Mouse (Mus musculus) embryonic facial prominence, embryonic 15.5 days (tissue): ENCODE results near the gene Cygb. TPM values are rescaled to one million over a fixed set of nuclear protein-coding genes. Genes with fewer than 3 reads are reported as not detected.
A peak's percentile ranks its signal among the peaks of the same experiment; 100 is the strongest.
"Not testable (repeated sequence)": the region's sequence is repeated elsewhere in the genome, so short reads cannot be mapped to it uniquely, and the experiment has no call there.

Source experiments
- ATAC-seq: fragments of 200-750 bp; cut with Nextera tagmentation; 2 replicates; pipeline ENCODE4 v1.8.0; 2017; ENCODE audit warnings: low read depth, moderate TSS enrichment; ENCODE audit not compliant: insufficient number of reproducible peaks, low FRiP score, low TSS enrichment
- H3K27ac ChIP-seq: fragments of 300-500 bp; sonication (generic); replicated peaks from 2 replicates; pipeline ENCODE4 v1.5.1; 2015; ENCODE audit warnings: mild to moderate bottlenecking, inconsistent platforms
- H3K27me3 ChIP-seq: fragments of 300-500 bp; sonication (generic); 2 replicates; pipeline ENCODE4 v1.6.1; 2015; ENCODE audit warnings: inconsistent platforms
- H3K36me3 ChIP-seq: fragments of 300-500 bp; sonication (generic); 2 replicates; pipeline ENCODE4 v1.6.1; 2015; ENCODE audit warnings: mild to moderate bottlenecking, inconsistent platforms
- H3K4me1 ChIP-seq: fragments of 300-500 bp; sonication (generic); 2 replicates; pipeline ENCODE4 v1.6.1; 2015; ENCODE audit warnings: inconsistent platforms
- H3K4me2 ChIP-seq: fragments of 300-500 bp; sonication (generic); replicated peaks from 2 replicates; pipeline ENCODE4 v1.6.1; 2015; ENCODE audit warnings: mild to moderate bottlenecking, inconsistent platforms
- H3K4me3 ChIP-seq: fragments of 300-500 bp; sonication (generic); replicated peaks from 2 replicates; pipeline ENCODE4 v1.5.1; 2015; ENCODE audit warnings: mild to moderate bottlenecking, inconsistent platforms
- H3K9ac ChIP-seq: fragments of 300-500 bp; sonication (generic); 2 replicates; pipeline ENCODE4 v1.6.1; 2015; ENCODE audit warnings: inconsistent platforms
- H3K9me3 ChIP-seq: fragments of 300-500 bp; sonication (generic); replicated peaks from 2 replicates; pipeline ENCODE4 v1.6.1; 2016; ENCODE audit warnings: inconsistent platforms
- WGBS: fragments of 180-500 bp; shearing (Covaris S2); methylation state at CpG from one replicate; pipeline ENCODE4 v1.1.7; 2015; 5-methylcytosine and 5-hydroxymethylcytosine counted together
- polyA plus RNA-seq: library from polyadenylated mRNA; unstranded; fragments of >200 nt; fragmentation: Nextera tagmentation; extraction: Ambion mirVana; gene quantifications from 2 replicates; pipeline ENCODE4 v1.2.1, GENCODE M21; 2015

Gene Cygb
- polyA plus RNA-seq, 1 experiment from 2014 or later: 33.3 TPM

- no peaks in the 10 kb centered on the region for H3K36me3 ChIP-seq
- H3K4me3 ChIP-seq: no peak overlapping the region
- 47% methylated on average over 8 of the region's 8 CpGs for WGBS
- H3K9me3 ChIP-seq: no peaks in the 10 kb centered on the region
- H3K27ac ChIP-seq: no peak overlapping the region
- H3K27me3 ChIP-seq: no peaks in the 10 kb centered on the region; the same call in 1 of the 2 replicates
- no peak for ATAC-seq
- no peak overlapping the region for H3K4me2 ChIP-seq
- no peak overlapping the region for H3K9ac ChIP-seq
- H3K4me1 ChIP-seq: peaks cover 57% of the 10 kb centered on the region
These were observed 8.5 kb downstream of the Cygb start for GRCm38 (mm10) chr11:116645446-116646110.

- H3K27ac ChIP-seq: peak overlapping the region; percentile 24; the same call in 1 of the 2 replicates
These were observed 9.6 kb downstream of the Cygb start for GRCm38 (mm10) chr11:116644225-116645112.

GRCm38 (mm10) chr11:116643579-116644224, 10.4 kb downstream of the Cygb start:
- Histone ChIP-seq H3K4me1 (peaks cover 48% of the 10 kb centered on the region), H3K9me3 (no peaks in the 10 kb centered on the region), H3K36me3 (no peaks in the 10 kb centered on the region), H3K27me3 (no peaks in the 10 kb centered on the region; the same call in 1 of the 2 replicates), H3K27ac (0 out of 2 replicates have a peak overlapping the region, but pooled peaks have one; percentile 24), H3K4me2 (peak overlapping the region; percentile 46), H3K4me3 (peak overlapping the region; percentile 26), H3K9ac (no peak overlapping the region)
- 9% methylated on average over 19 of the region's 19 CpGs for WGBS
- ATAC-seq: no peak; the same call in 1 of the 2 replicates

More at GRCm38 (mm10) chr11:116644225-116645112, 9.6 kb downstream of the Cygb start:
- Histone ChIP-seq H3K4me3 (no peak overlapping the region), H3K36me3 (no peaks in the 10 kb centered on the region), H3K4me1 (peaks cover 54% of the 10 kb centered on the region), H3K4me2 (peak overlapping the region; percentile 46; the same call in 1 of the 2 replicates), H3K27me3 (no peaks in the 10 kb centered on the region; the same call in 1 of the 2 replicates), H3K9ac (no peak overlapping the region), H3K9me3 (no peaks in the 10 kb centered on the region)
- WGBS: 46% methylated on average over 21 of the region's 21 CpGs
- no peak for ATAC-seq

GRCm38 (mm10) chr11:116642681-116643578, 11.2 kb downstream of the Cygb start:
- Histone ChIP-seq H3K27me3 (no peaks in the 10 kb centered on the region; the same call in 1 of the 2 replicates), H3K4me3 (peak overlapping the region; percentile 26), H3K27ac (no peak overlapping the region), H3K4me1 (peaks cover 41% of the 10 kb centered on the region), H3K9ac (no peak overlapping the region), H3K4me2 (peak overlapping the region; percentile 46), H3K36me3 (no peaks in the 10 kb centered on the region), H3K9me3 (no peaks in the 10 kb centered on the region)
- 33% methylated on average over 14 of the region's 14 CpGs for WGBS
- ATAC-seq: peak; percentile 30; the same call in 1 of the 2 replicates

- Histone ChIP-seq H3K27ac (no peak overlapping the region), H3K4me1 (peaks cover 29% of the 10 kb centered on the region), H3K9me3 (no peaks in the 10 kb centered on the region), H3K9ac (no peak overlapping the region), H3K4me3 (no peak overlapping the region), H3K27me3 (no peaks in the 10 kb centered on the region; the same call in 1 of the 2 replicates), H3K36me3 (no peaks in the 10 kb centered on the region), H3K4me2 (no peak overlapping the region)
- ATAC-seq: no peak
- 67% methylated on average over 3 of the region's 3 CpGs for WGBS
These were observed 12.4 kb downstream of the Cygb start for GRCm38 (mm10) chr11:116641731-116642130.

- H3K4me2 ChIP-seq: no peak overlapping the region
- no peak overlapping the region for H3K4me3 ChIP-seq
- no peaks in the 10 kb centered on the region for H3K9me3 ChIP-seq
- 51% methylated on average over 5 of the region's 5 CpGs for WGBS
- ATAC-seq: no peak
- H3K4me1 ChIP-seq: peaks cover 24% of the 10 kb centered on the region
- H3K36me3 ChIP-seq: no peaks in the 10 kb centered on the region
- no peaks in the 10 kb centered on the region; the same call in 1 of the 2 replicates for H3K27me3 ChIP-seq
- H3K9ac ChIP-seq: no peak overlapping the region
- no peak overlapping the region for H3K27ac ChIP-seq
These were observed 12.9 kb downstream of the Cygb start for GRCm38 (mm10) chr11:116641168-116641567.

GRCm38 (mm10) chr11:116636607-116637006, 17.5 kb downstream of the Cygb start:
- H3K4me3 ChIP-seq, H3K4me1 ChIP-seq, H3K27ac ChIP-seq, H3K36me3 ChIP-seq, H3K4me2 ChIP-seq, H3K9ac ChIP-seq, H3K9me3 ChIP-seq, ATAC-seq, H3K27me3 ChIP-seq: not testable (repeated sequence)
- 75% methylated on average over 8 of the region's 8 CpGs for WGBS

GRCm38 (mm10) chr11:116632962-116633361, 21.2 kb downstream of the Cygb start:
- Histone ChIP-seq H3K9me3 (no peaks in the 10 kb centered on the region), H3K4me1 (peaks cover 7% of the 10 kb centered on the region), H3K36me3 (no peaks in the 10 kb centered on the region), H3K4me3 (no peak overlapping the region), H3K4me2 (no peak overlapping the region; the same call in 1 of the 2 replicates), H3K9ac (no peak overlapping the region), H3K27me3 (no peaks in the 10 kb centered on the region), H3K27ac (peak overlapping the region; percentile 66)
- no peak for ATAC-seq
- 61% methylated on average over 10 of the region's 10 CpGs for WGBS

- Histone ChIP-seq H3K4me3 (no peak overlapping the region), H3K4me1 (peaks cover 8% of the 10 kb centered on the region), H3K9me3 (no peaks in the 10 kb centered on the region), H3K9ac (no peak overlapping the region), H3K36me3 (no peaks in the 10 kb centered on the region), H3K4me2 (no peak overlapping the region), H3K27ac (no peak overlapping the region), H3K27me3 (no peaks in the 10 kb centered on the region)
- 36% methylated on average over 12 of the region's 12 CpGs for whole genome bisulfite sequencing
- no peak for ATAC-seq
These were observed 23.7 kb downstream of the Cygb start for GRCm38 (mm10) chr11:116630171-116630965.

- Histone ChIP-seq H3K4me1 (peaks cover 15% of the 10 kb centered on the region), H3K4me3 (no peak overlapping the region), H3K27me3 (no peaks in the 10 kb centered on the region), H3K9ac (no peak overlapping the region), H3K9me3 (no peaks in the 10 kb centered on the region), H3K27ac (no peak overlapping the region), H3K36me3 (no peaks in the 10 kb centered on the region), H3K4me2 (no peak overlapping the region)
- 81% methylated on average over 6 of the region's 6 CpGs for WGBS
- ATAC-seq: no peak
These were observed 24.6 kb downstream of the Cygb start for GRCm38 (mm10) chr11:116629472-116629871.
